Mouse (Mus musculus) liver, adult 2 months (tissue): ENCODE measurements around the gene Ranbp3l. TPM values are rescaled to one million over a fixed set of nuclear protein-coding genes. Genes with fewer than 3 reads are reported as not detected.

Source experiments
- DNase-seq: peaks from one replicate; pipeline ENCODE4 v3.0.0-alpha.2; 2011; ENCODE audit warnings: low read depth, low spot score; ENCODE audit errors: extremely low read depth
- H3K27ac ChIP-seq: fragments of 200-500 bp; replicated peaks from 2 replicates; pipeline ENCODE4 v1.5.1; 2012; ENCODE audit warnings: low read depth, mild to moderate bottlenecking, control low read depth, inconsistent platforms, low read length; ENCODE audit not compliant: insufficient read depth
- H3K27me3 ChIP-seq: fragments of 200-500 bp; 2 replicates; pipeline ENCODE4 v1.6.1; 2012; ENCODE audit warnings: mild to moderate bottlenecking, moderate library complexity, low read length, inconsistent platforms; ENCODE audit not compliant: control insufficient read depth, insufficient read depth
- H3K36me3 ChIP-seq: fragments of 200-500 bp; 2 replicates; pipeline ENCODE4 v1.6.1; 2012; ENCODE audit warnings: low read length, inconsistent platforms; ENCODE audit not compliant: control insufficient read depth, insufficient read depth
- H3K4me1 ChIP-seq: fragments of 200-500 bp; 2 replicates; pipeline ENCODE4 v1.6.1; 2011; ENCODE audit warnings: low read length; ENCODE audit not compliant: control insufficient read depth, insufficient read depth
- H3K4me3 ChIP-seq: fragments of 200-500 bp; 2 replicates; pipeline ENCODE4 v1.5.1; 2011; ENCODE audit warnings: low read depth, mild to moderate bottlenecking, control low read depth, low read length, moderate library complexity; ENCODE audit not compliant: insufficient read depth
- H3K79me2 ChIP-seq: fragments of 200-500 bp; 2 replicates; pipeline ENCODE4 v1.6.1; 2012; ENCODE audit warnings: inconsistent platforms, mild to moderate bottlenecking, low read length, moderate library complexity; ENCODE audit not compliant: control insufficient read depth, insufficient read depth
- H3K9ac ChIP-seq: fragments of 200-500 bp; 2 replicates; pipeline ENCODE4 v1.6.1; 2012; ENCODE audit warnings: low read depth, mild to moderate bottlenecking, control low read depth, inconsistent platforms, low read length
- CTCF ChIP-seq: fragments of 200-500 bp; IDR thresholded peaks from 2 replicates; pipeline ENCODE4 v1.5.1; 2011; ENCODE audit warnings: low read depth, low read length, control low read depth
- POLR2A ChIP-seq: fragments of 200-500 bp; IDR thresholded peaks from 2 replicates; pipeline ENCODE4 v1.6.1; 2011; ENCODE audit warnings: low read length, control low read depth; ENCODE audit not compliant: insufficient read depth; ENCODE audit errors: extremely low read depth
- WGBS: fragments of 180-500 bp; shearing (Covaris S2); methylation state at CpG from one replicate; pipeline ENCODE4 v1.1.7; 2018; 5-methylcytosine and 5-hydroxymethylcytosine counted together
- polyA plus RNA-seq: library from polyadenylated mRNA; depleted of rRNA; stranded (reverse); fragments of >200 nt; gene quantifications from 2 replicates; pipeline ENCODE4 v1.2.3, GENCODE M21; 2012
- total RNA-seq: library from RNA; depleted of rRNA; stranded (reverse); fragments of >200 nt; gene quantifications from 2 replicates; pipeline ENCODE4 v1.2.3, GENCODE M21; 2014

Ranbp3l gene
- total and polyA plus RNA-seq, 2 experiments = 0.55 to 1.8 TPM

- H3K27me3 ChIP-seq = no peaks in the 10 kb centered on the region
- 21% methylated on average over 14 of the region's 14 CpGs for WGBS
- peak; percentile 86 for DNase-seq
- H3K4me3 ChIP-seq = peak overlapping the region; percentile 34
- no peak overlapping the region for H3K27ac ChIP-seq
- peaks cover 8% of the 10 kb centered on the region; the same call in 1 of the 2 replicates for H3K4me1 ChIP-seq
- TF ChIP-seq CTCF (no peak), POLR2A (no peak)
- H3K36me3 ChIP-seq = no peaks in the 10 kb centered on the region
- H3K9ac ChIP-seq = peak overlapping the region; percentile 18; the same call in 1 of the 2 replicates
- no peaks in the 10 kb centered on the region for H3K79me2 ChIP-seq
These were observed 463 bp downstream of the Ranbp3l start for GRCm38 (mm10) chr15:8968229-8968595.

- H3K27ac ChIP-seq = no peak overlapping the region
- peaks cover 8% of the 10 kb centered on the region; the same call in 1 of the 2 replicates for H3K4me1 ChIP-seq
- no peaks in the 10 kb centered on the region for H3K36me3 ChIP-seq
- H3K4me3 ChIP-seq = no peak overlapping the region
- no peak for TF ChIP-seq POLR2A
- no peak for TF ChIP-seq CTCF
- no peaks in the 10 kb centered on the region for H3K79me2 ChIP-seq
- no peak for DNase-seq
- no peaks in the 10 kb centered on the region for H3K27me3 ChIP-seq
- H3K9ac ChIP-seq = no peak overlapping the region
- 87% methylated on average over 10 of the region's 10 CpGs for WGBS
These were observed 1.4 kb downstream of the Ranbp3l start for GRCm38 (mm10) chr15:8969061-8969635.

GRCm38 (mm10) chr15:8991211-8991610 is 23.5 kb downstream of the Ranbp3l start:
- Histone ChIP-seq H3K27ac (no peak overlapping the region), H3K27me3 (no peaks in the 10 kb centered on the region), H3K4me1 (no peaks in the 10 kb centered on the region), H3K9ac (no peak overlapping the region), H3K79me2 (no peaks in the 10 kb centered on the region), H3K36me3 (no peaks in the 10 kb centered on the region), H3K4me3 (no peak overlapping the region)
- DNase-seq = no peak
- 86% methylated on average over 6 of the region's 6 CpGs for WGBS
- TF ChIP-seq CTCF (no peak), POLR2A (no peak)

- no peak for TF ChIP-seq POLR2A
- no peak for TF ChIP-seq CTCF
- peak; percentile 36 for DNase-seq
- no peak overlapping the region for H3K4me3 ChIP-seq
These were observed 24.4 kb downstream of the Ranbp3l start for GRCm38 (mm10) chr15:8991859-8992838.

DNA sequence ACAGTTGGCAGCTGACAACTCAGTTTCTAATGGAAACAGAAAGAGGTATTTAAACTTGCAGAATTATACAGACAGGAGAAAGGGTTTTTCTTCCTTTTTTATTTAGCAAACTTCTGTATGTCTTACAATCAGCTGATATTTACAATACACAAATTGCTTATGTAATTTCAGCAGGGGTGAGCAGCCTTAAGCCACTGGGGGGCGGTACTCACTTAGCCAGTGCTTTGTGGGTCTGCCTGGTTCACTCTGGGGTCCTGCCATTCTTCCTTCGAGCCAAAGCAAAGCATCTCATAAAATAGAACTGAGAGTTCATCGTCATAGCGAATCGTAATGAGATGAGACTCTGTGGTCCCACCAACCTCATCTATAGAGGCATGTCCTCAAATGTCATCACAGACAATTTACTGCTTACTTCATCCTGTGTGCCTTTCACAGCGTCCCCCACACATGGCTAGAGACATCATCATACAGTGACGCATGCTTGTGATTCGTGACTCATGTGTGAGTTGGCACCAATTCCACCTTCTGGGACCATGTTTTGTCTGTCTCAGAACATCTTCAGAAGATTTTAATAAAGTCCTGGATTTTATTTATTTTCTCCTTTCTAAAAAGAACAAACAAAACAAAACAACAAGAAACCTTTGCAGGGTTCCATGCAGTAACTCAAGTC is 27.0 kb downstream of the Ranbp3l start:
- no peaks in the 10 kb centered on the region for H3K4me1 ChIP-seq
- no peaks in the 10 kb centered on the region for H3K79me2 ChIP-seq
- no peak overlapping the region for H3K27ac ChIP-seq
- H3K4me3 ChIP-seq = no peak overlapping the region
- no peaks in the 10 kb centered on the region for H3K27me3 ChIP-seq
- H3K9ac ChIP-seq = no peak overlapping the region
- no peak for DNase-seq
- whole genome bisulfite sequencing = 78% methylated on average over 8 of the region's 8 CpGs
- TF ChIP-seq POLR2A = no peak
- 0 out of 2 replicates have a peak, but pooled peaks have one; percentile 14 for TF ChIP-seq CTCF
- no peaks in the 10 kb centered on the region for H3K36me3 ChIP-seq

More at GRCm38 (mm10) chr15:8991859-8992838, 24.4 kb downstream of the Ranbp3l start:
- no peak overlapping the region for H3K27ac ChIP-seq
- no peaks in the 10 kb centered on the region for H3K79me2 ChIP-seq
- 47% methylated on average over 12 of the region's 12 CpGs for WGBS
- H3K9ac ChIP-seq = no peak overlapping the region
- no peaks in the 10 kb centered on the region for H3K27me3 ChIP-seq
- H3K4me1 ChIP-seq = no peaks in the 10 kb centered on the region
- H3K36me3 ChIP-seq = no peaks in the 10 kb centered on the region
